In the genomic region with DNA sequence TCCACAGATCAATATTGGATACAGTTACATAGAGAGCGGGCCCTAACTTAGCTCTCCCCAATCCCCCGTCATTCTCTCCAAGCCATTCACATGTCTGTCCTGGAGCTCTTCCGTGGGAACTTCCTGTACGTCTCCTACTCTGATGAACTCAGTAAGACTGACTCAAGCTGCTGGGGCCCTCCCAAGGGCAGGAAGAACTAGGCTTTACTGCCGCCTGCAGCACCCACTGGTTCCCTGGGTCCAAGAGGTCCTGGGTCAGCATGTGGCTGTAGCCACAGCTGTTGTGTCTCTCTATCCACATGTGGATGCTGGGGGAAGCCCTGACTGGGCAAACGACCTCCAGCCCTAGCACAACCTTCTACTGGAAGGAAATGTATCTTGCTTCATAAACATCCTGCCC, we compare ENCODE assay signal across 22 mouse cellular contexts. TPM values are rescaled to one million over a fixed set of nuclear protein-coding genes. Genes with fewer than 3 reads are reported as not detected.
DNase-seq lines count a peak whose midpoint lies in the region; ATAC-seq and TF ChIP-seq lines count a peak whose summit lies in the region.
"Had no signal": no experiment of that assay in that cellular context is flagged by ENCODE, and none has a peak within 500 bp of the region (broad histone marks: within the 10 kb centered on the region; RNA-seq: fewer than 3 reads in every experiment).

No protein-coding gene starts in this region.

- H3K4me3 ChIP-seq in embryonic facial prominence, embryonic 15.5 days (replicated peaks) = no peak overlapping the region
- no peak overlapping the region for H3K4me3 ChIP-seq in embryonic facial prominence, embryonic 10.5 days
- no peak overlapping the region for H3K4me3 ChIP-seq in lung, embryonic 14.5 days (ENCODE audit: low read depth, low read length)
- H3K4me3 ChIP-seq in midbrain, embryonic 11.5 days (ENCODE audit: low read depth, low read length) = no peak overlapping the region
- no peak overlapping the region for H3K4me3 ChIP-seq in midbrain, embryonic 16.5 days (ENCODE audit: low read depth, low read length)
- H3K4me3 ChIP-seq in neural tube, embryonic 15.5 days (replicated peaks) = no peak overlapping the region
- H3K4me3 ChIP-seq: erythroblast, embryonic 14.5 days; forebrain, embryonic 12.5 days; heart, embryonic 13.5 days; hindbrain, embryonic 15.5 days had no signal

- H3K4me1 ChIP-seq in embryonic facial prominence, embryonic 15.5 days = no peaks in the 10 kb centered on the region
- peaks cover 4% of the 10 kb centered on the region; the same call in 1 of the 2 replicates for H3K4me1 ChIP-seq in embryonic facial prominence, embryonic 10.5 days
- H3K4me1 ChIP-seq in lung, embryonic 14.5 days (ENCODE audit: insufficient read depth) = no peaks in the 10 kb centered on the region
- H3K4me1 ChIP-seq in midbrain, embryonic 11.5 days (ENCODE audit: control insufficient read depth, insufficient read depth, low read length) = no peaks in the 10 kb centered on the region
- no peaks in the 10 kb centered on the region for H3K4me1 ChIP-seq in midbrain, embryonic 16.5 days (ENCODE audit: control insufficient read depth, insufficient read depth, low read length)
- H3K4me1 ChIP-seq in neural tube, embryonic 15.5 days = no peaks in the 10 kb centered on the region
- H3K4me1 ChIP-seq: heart, embryonic 13.5 days; hindbrain, embryonic 15.5 days had no signal

- no peaks in the 10 kb centered on the region for H3K36me3 ChIP-seq in embryonic facial prominence, embryonic 15.5 days
- H3K36me3 ChIP-seq in embryonic facial prominence, embryonic 10.5 days (replicated peaks) = no peaks in the 10 kb centered on the region
- H3K36me3 ChIP-seq in lung, embryonic 14.5 days (ENCODE audit: insufficient read depth) = no peaks in the 10 kb centered on the region
- H3K36me3 ChIP-seq in midbrain, embryonic 11.5 days (ENCODE audit: control insufficient read depth, insufficient read depth, low read length) = no peaks in the 10 kb centered on the region
- H3K36me3 ChIP-seq in midbrain, embryonic 16.5 days (ENCODE audit: control insufficient read depth, insufficient read depth, low read length) = no peaks in the 10 kb centered on the region
- H3K36me3 ChIP-seq in neural tube, embryonic 15.5 days = no peaks in the 10 kb centered on the region
- H3K36me3 ChIP-seq: forebrain, embryonic 12.5 days; heart, embryonic 13.5 days; hindbrain, embryonic 15.5 days had no signal

- H3K27ac ChIP-seq in embryonic facial prominence, embryonic 15.5 days (replicated peaks) = 0 out of 2 replicates have a peak overlapping the region, but pooled peaks have one; percentile 24
- H3K27ac ChIP-seq in embryonic facial prominence, embryonic 10.5 days (replicated peaks) = no peak overlapping the region
- H3K27ac ChIP-seq in lung, embryonic 14.5 days (ENCODE audit: low read depth) = no peak overlapping the region
- no peak overlapping the region for H3K27ac ChIP-seq in midbrain, embryonic 11.5 days (ENCODE audit: low read depth, low read length)
- H3K27ac ChIP-seq in midbrain, embryonic 16.5 days (ENCODE audit: low read length) = no peak overlapping the region
- no peak overlapping the region for H3K27ac ChIP-seq in neural tube, embryonic 15.5 days (replicated peaks)
- H3K27ac ChIP-seq: forebrain, embryonic 12.5 days; heart, embryonic 13.5 days; hindbrain, embryonic 15.5 days had no signal

- ATAC-seq in embryonic facial prominence, embryonic 15.5 days (ENCODE audit: insufficient number of reproducible peaks, low FRiP score, low TSS enrichment, low read depth) = no peak
- no peak for ATAC-seq in lung, embryonic 14.5 days (ENCODE audit: insufficient read depth)
- ATAC-seq in midbrain, embryonic 11.5 days (ENCODE audit: low FRiP score) = no peak
- ATAC-seq in midbrain, embryonic 16.5 days = no peak
- ATAC-seq in neural tube, embryonic 15.5 days (ENCODE audit: low FRiP score) = no peak
- ATAC-seq: forebrain, embryonic 16.5 days had no signal

- TF ChIP-seq CTCF in lung, embryonic 14.5 days (IDR thresholded peaks at IDR 0.05; ENCODE audit: low read depth) = no peak

- H3K9ac ChIP-seq in embryonic facial prominence, embryonic 15.5 days = no peak overlapping the region
- no peak overlapping the region for H3K9ac ChIP-seq in lung, embryonic 14.5 days
- H3K9ac ChIP-seq in midbrain, embryonic 11.5 days (ENCODE audit: low read length) = no peak overlapping the region
- no peak overlapping the region for H3K9ac ChIP-seq in midbrain, embryonic 16.5 days (ENCODE audit: low read depth, low read length)
- no peak overlapping the region for H3K9ac ChIP-seq in neural tube, embryonic 15.5 days (replicated peaks)
- H3K9ac ChIP-seq: forebrain, embryonic 12.5 days; heart, embryonic 13.5 days; hindbrain, embryonic 15.5 days had no signal

- no peak overlapping the region for H3K4me2 ChIP-seq in embryonic facial prominence, embryonic 15.5 days (replicated peaks)
- no peak overlapping the region for H3K4me2 ChIP-seq in lung, embryonic 14.5 days
- no peak overlapping the region for H3K4me2 ChIP-seq in midbrain, embryonic 11.5 days
- no peak overlapping the region for H3K4me2 ChIP-seq in midbrain, embryonic 16.5 days (ENCODE audit: low read length)
- H3K4me2 ChIP-seq in neural tube, embryonic 15.5 days = no peak overlapping the region
- H3K4me2 ChIP-seq: forebrain, embryonic 12.5 days; heart, embryonic 13.5 days; hindbrain, embryonic 15.5 days had no signal

- WGBS in embryonic facial prominence, embryonic 15.5 days = 51% methylated on average over 6 of the region's 6 CpGs
- WGBS in embryonic facial prominence, embryonic 10.5 days = 71% methylated on average over 6 of the region's 6 CpGs
- 53% methylated on average over 6 of the region's 6 CpGs for WGBS in lung, embryonic 14.5 days
- WGBS in midbrain, embryonic 11.5 days = 80% methylated on average over 6 of the region's 6 CpGs
- WGBS in midbrain, embryonic 16.5 days = 82% methylated on average over 6 of the region's 6 CpGs
- 76% methylated on average over 6 of the region's 6 CpGs for WGBS in neural tube, embryonic 15.5 days

- H3K27me3 ChIP-seq in embryonic facial prominence, embryonic 15.5 days = no peaks in the 10 kb centered on the region
- no peaks in the 10 kb centered on the region for H3K27me3 ChIP-seq in embryonic facial prominence, embryonic 10.5 days (replicated peaks; ENCODE audit: low read depth, poor library complexity, severe bottlenecking)
- no peaks in the 10 kb centered on the region for H3K27me3 ChIP-seq in lung, embryonic 14.5 days (ENCODE audit: insufficient read depth, low read length)
- H3K27me3 ChIP-seq in midbrain, embryonic 11.5 days (ENCODE audit: control insufficient read depth, insufficient read depth, low read length) = no peaks in the 10 kb centered on the region
- H3K27me3 ChIP-seq in midbrain, embryonic 16.5 days (ENCODE audit: control insufficient read depth, insufficient read depth, low read depth, low read length) = no peaks in the 10 kb centered on the region
- no peaks in the 10 kb centered on the region for H3K27me3 ChIP-seq in neural tube, embryonic 15.5 days (replicated peaks)
- H3K27me3 ChIP-seq: forebrain, embryonic 12.5 days; heart, embryonic 13.5 days; hindbrain, embryonic 15.5 days had no signal

- DNase-seq in embryonic facial prominence, embryonic 10.5 days (ENCODE audit: low spot score) = no peak
- DNase-seq in lung, embryonic 14.5 days = peak; percentile 13
- DNase-seq in lung, postnatal 25 days (ENCODE audit: low spot score) = no peak
- DNase-seq in midbrain, embryonic 11.5 days (ENCODE audit: low spot score, missing footprints) = peak; percentile 41
- peak; percentile 36 to 83 for DNase-seq in lung, postnatal 4 days
- DNase-seq: adrenal gland, adult 2 months; adrenal gland, postnatal 25 days; cerebellum, adult 18-20 months; cerebellum, adult 9-11 months; cerebellum, postnatal 36 days; gastrocnemius, postnatal 10 days; heart, postnatal 36 days had no signal

- H3K9me3 ChIP-seq in embryonic facial prominence, embryonic 15.5 days (replicated peaks) = no peaks in the 10 kb centered on the region
- H3K9me3 ChIP-seq in embryonic facial prominence, embryonic 10.5 days = no peaks in the 10 kb centered on the region
- no peaks in the 10 kb centered on the region for H3K9me3 ChIP-seq in lung, embryonic 14.5 days (ENCODE audit: low read depth, low read length)
- no peaks in the 10 kb centered on the region for H3K9me3 ChIP-seq in midbrain, embryonic 11.5 days (ENCODE audit: control insufficient read depth, low read length)
- no peaks in the 10 kb centered on the region for H3K9me3 ChIP-seq in midbrain, embryonic 16.5 days (replicated peaks; ENCODE audit: control insufficient read depth, low read length, poor library complexity, severe bottlenecking)
- H3K9me3 ChIP-seq in neural tube, embryonic 15.5 days (replicated peaks) = no peaks in the 10 kb centered on the region
- H3K9me3 ChIP-seq: forebrain, embryonic 12.5 days; heart, embryonic 13.5 days; hindbrain, embryonic 15.5 days had no signal

RNA-seq across cellular contexts. Expression of gene Tmigd1, which starts 27.2 kb away (rescaled TPM):
- polyA plus RNA-seq in embryonic facial prominence, embryonic 15.5 days (2015; fragmentation: Nextera tagmentation; extraction: Ambion mirVana) = 1.5 and 1.8 TPM in 2 replicates
- not detected in 2 replicates for polyA plus RNA-seq in embryonic facial prominence, embryonic 10.5 days (2016; fragmentation: Nextera tagmentation; extraction: Ambion mirVana)
- 0.13 TPM in 1 of 2 replicates, not detected in the other for polyA plus RNA-seq in lung, embryonic 14.5 days (2014; fragmentation: Nextera tagmentation; extraction: Ambion mirVana)
- polyA plus RNA-seq in midbrain, embryonic 11.5 days (2014; fragmentation: Nextera tagmentation; extraction: Ambion mirVana) = not detected in 2 replicates
- polyA plus RNA-seq in midbrain, embryonic 16.5 days (2015; fragmentation: Nextera tagmentation; extraction: Ambion mirVana) = not detected in 2 replicates
- 0.18 TPM in 1 of 2 replicates, not detected in the other for polyA plus RNA-seq in neural tube, embryonic 15.5 days (2015; fragmentation: Nextera tagmentation; extraction: Ambion mirVana)
- polyA plus RNA-seq: adrenal gland, adult 2 months; C2C12; erythroblast, embryonic 14.5 days; forebrain, embryonic 12.5 days; forebrain, embryonic 16.5 days; frontal cortex, adult 2 months; hindbrain, embryonic 15.5 days had no signal

RNA-seq across cellular contexts. Expression of gene Cpd, which starts 27.9 kb away (rescaled TPM):
- polyA plus RNA-seq in embryonic facial prominence, embryonic 15.5 days (2015; fragmentation: Nextera tagmentation; extraction: Ambion mirVana) = 10.8 and 11.5 TPM in 2 replicates
- polyA plus RNA-seq in embryonic facial prominence, embryonic 10.5 days (2016; fragmentation: Nextera tagmentation; extraction: Ambion mirVana) = 7.9 and 8.5 TPM in 2 replicates
- 33.4 and 37.6 TPM in 2 replicates for polyA plus RNA-seq in lung, embryonic 14.5 days (2014; fragmentation: Nextera tagmentation; extraction: Ambion mirVana)
- polyA plus RNA-seq in midbrain, embryonic 11.5 days (2014; fragmentation: Nextera tagmentation; extraction: Ambion mirVana) = 14.4 and 16.5 TPM in 2 replicates
- polyA plus RNA-seq in midbrain, embryonic 16.5 days (2015; fragmentation: Nextera tagmentation; extraction: Ambion mirVana) = 6.1 and 6.2 TPM in 2 replicates
- polyA plus RNA-seq in neural tube, embryonic 15.5 days (2015; fragmentation: Nextera tagmentation; extraction: Ambion mirVana) = 5.5 and 6.0 TPM in 2 replicates

RNA-seq across cellular contexts. Expression of gene Blmh, which starts 49.8 kb away (rescaled TPM):
- polyA plus RNA-seq in embryonic facial prominence, embryonic 15.5 days (2015; fragmentation: Nextera tagmentation; extraction: Ambion mirVana) = 170 and 171 TPM in 2 replicates
- 203 and 207 TPM in 2 replicates for polyA plus RNA-seq in embryonic facial prominence, embryonic 10.5 days (2016; fragmentation: Nextera tagmentation; extraction: Ambion mirVana)
- 155 and 160 TPM in 2 replicates for polyA plus RNA-seq in lung, embryonic 14.5 days (2014; fragmentation: Nextera tagmentation; extraction: Ambion mirVana)
- polyA plus RNA-seq in midbrain, embryonic 11.5 days (2014; fragmentation: Nextera tagmentation; extraction: Ambion mirVana) = 183 and 197 TPM in 2 replicates
- 139 and 151 TPM in 2 replicates for polyA plus RNA-seq in midbrain, embryonic 16.5 days (2015; fragmentation: Nextera tagmentation; extraction: Ambion mirVana)
- polyA plus RNA-seq in neural tube, embryonic 15.5 days (2015; fragmentation: Nextera tagmentation; extraction: Ambion mirVana) = 133 and 138 TPM in 2 replicates

Comparison
In these comparisons a context has a peak if more than half of its experiments do, and no peak if none do; other contexts are left out.
1. DNase-seq: peak in lung, embryonic 14.5 days (single experiment), midbrain, embryonic 11.5 days (single experiment) and lung, postnatal 4 days (2 of 2); none in embryonic facial prominence, embryonic 10.5 days (single experiment) and lung, postnatal 25 days (single experiment).